Mouse (Mus musculus): Measurements from ENCODE around the gene 1700022I11Rik. TPM values are rescaled to one million over a fixed set of nuclear protein-coding genes. Genes with fewer than 3 reads are reported as not detected.

Gene 1700022I11Rik
- total RNA-seq (2014; fragmentation: Nextera tagmentation) (not detected in 2 replicates), total RNA-seq (2017) (0.22 and 0.57 TPM in 2 replicates)

- ATAC-seq (replicated peaks; ENCODE audit: poor library complexity, severe bottlenecking) = no peak
Observed at GRCm38 (mm10) chr4:42969304-42969703, at the start of gene 1700022I11Rik. 1700022I11Rik (plus strand) TSS chr4:42969604.

GRCm38 (mm10) chr4:42920726-42921125 lies 48.7 kb upstream of the 1700022I11Rik start:
- no peak for ATAC-seq (replicated peaks; ENCODE audit: poor library complexity, severe bottlenecking)

GRCm38 (mm10) chr4:42921536-42921935 lies 47.9 kb upstream of the 1700022I11Rik start:
- ATAC-seq (replicated peaks; ENCODE audit: poor library complexity, severe bottlenecking) = no peak

GRCm38 (mm10) chr4:42922056-42922455 lies 47.3 kb upstream of the 1700022I11Rik start:
- ATAC-seq (replicated peaks; ENCODE audit: poor library complexity, severe bottlenecking) = no peak

- no peak for ATAC-seq (replicated peaks; ENCODE audit: poor library complexity, severe bottlenecking)
Observed at GRCm38 (mm10) chr4:42922461-42922860, 46.9 kb upstream of the 1700022I11Rik start.

GRCm38 (mm10) chr4:42924095-42924710 lies 45.2 kb upstream of the 1700022I11Rik start:
- no peak for ATAC-seq (replicated peaks; ENCODE audit: poor library complexity, severe bottlenecking)

- no peak for ATAC-seq (replicated peaks; ENCODE audit: poor library complexity, severe bottlenecking)
Observed at GRCm38 (mm10) chr4:42928209-42928608, 41.2 kb upstream of the 1700022I11Rik start.

GRCm38 (mm10) chr4:42928952-42929351 lies 40.5 kb upstream of the 1700022I11Rik start:
- ATAC-seq (replicated peaks; ENCODE audit: poor library complexity, severe bottlenecking) = no peak

- ATAC-seq (replicated peaks; ENCODE audit: poor library complexity, severe bottlenecking) = no peak
Observed at GRCm38 (mm10) chr4:42932229-42932969, 37.0 kb upstream of the 1700022I11Rik start.

GRCm38 (mm10) chr4:42933630-42934029 lies 35.8 kb upstream of the 1700022I11Rik start:
- peak; percentile 97 for ATAC-seq (replicated peaks; ENCODE audit: poor library complexity, severe bottlenecking)

GRCm38 (mm10) chr4:42941396-42941795 lies 28.0 kb upstream of the 1700022I11Rik start:
- no peak for ATAC-seq (replicated peaks; ENCODE audit: poor library complexity, severe bottlenecking)

GRCm38 (mm10) chr4:42943341-42943740 lies 26.1 kb upstream of the 1700022I11Rik start:
- no peak for ATAC-seq (replicated peaks; ENCODE audit: poor library complexity, severe bottlenecking)

- no peak for ATAC-seq (replicated peaks; ENCODE audit: poor library complexity, severe bottlenecking)
Observed at GRCm38 (mm10) chr4:42944185-42944584, 25.2 kb upstream of the 1700022I11Rik start.

GRCm38 (mm10) chr4:42945043-42945442 lies 24.4 kb upstream of the 1700022I11Rik start:
- no peak for ATAC-seq (replicated peaks; ENCODE audit: poor library complexity, severe bottlenecking)

GRCm38 (mm10) chr4:42945445-42945844 lies 24.0 kb upstream of the 1700022I11Rik start:
- ATAC-seq (replicated peaks; ENCODE audit: poor library complexity, severe bottlenecking) = no peak

GRCm38 (mm10) chr4:42945952-42946351 lies 23.5 kb upstream of the 1700022I11Rik start:
- no peak for ATAC-seq (replicated peaks; ENCODE audit: poor library complexity, severe bottlenecking)

- ATAC-seq (replicated peaks; ENCODE audit: poor library complexity, severe bottlenecking) = peak; percentile 29
Observed at GRCm38 (mm10) chr4:42946733-42947290, 22.6 kb upstream of the 1700022I11Rik start.

- no peak for ATAC-seq (replicated peaks; ENCODE audit: poor library complexity, severe bottlenecking)
Observed at GRCm38 (mm10) chr4:42948527-42948926, 20.9 kb upstream of the 1700022I11Rik start.

- ATAC-seq (replicated peaks; ENCODE audit: poor library complexity, severe bottlenecking) = no peak
Observed at GRCm38 (mm10) chr4:42949051-42949675, 20.2 kb upstream of the 1700022I11Rik start.

GRCm38 (mm10) chr4:42949676-42950051 lies 19.7 kb upstream of the 1700022I11Rik start, which contains the start of gene Dnajb5:
Dnajb5 (plus strand) TSS chr4:42949814.
- peak; percentile 85 for ATAC-seq (replicated peaks; ENCODE audit: poor library complexity, severe bottlenecking)

- peak; percentile 46 for ATAC-seq (replicated peaks; ENCODE audit: poor library complexity, severe bottlenecking)
Observed at GRCm38 (mm10) chr4:42950065-42950558, 19.3 kb upstream of the 1700022I11Rik start.
